Mouse (Mus musculus) CH12.LX (cell line): ENCODE measurements around the gene Ptbp3. TPM values are rescaled to one million over a fixed set of nuclear protein-coding genes. Genes with fewer than 3 reads are reported as not detected.
A peak's percentile ranks its signal among the peaks of the same experiment; 100 is the strongest.

Experiments
- DNase-seq: peaks from one replicate; pipeline ENCODE4 v3.0.0-alpha.2; 2013; ENCODE audit errors: extremely low read depth
- H3K27ac ChIP-seq: 2 replicates; pipeline ENCODE4 v1.5.1; 2012; ENCODE audit warnings: low read depth, mild to moderate bottlenecking, control low read depth, moderate library complexity; ENCODE audit not compliant: insufficient read depth
- H3K27me3 ChIP-seq: replicated peaks from 2 replicates; pipeline ENCODE3; 2012; ENCODE audit warnings: inconsistent platforms
- H3K36me3 ChIP-seq, 2 experiments: replicated peaks in 1 of 2; 2 replicates each; pipeline versions ENCODE3 to v1.6.1; 2012; ENCODE audit warnings: inconsistent platforms in 1 of 2, low read length in 1 of 2, mild to moderate bottlenecking in 1 of 2, mixed read lengths in 1 of 2, moderate library complexity in 1 of 2; ENCODE audit not compliant: control insufficient read depth in 1 of 2, insufficient read depth in 1 of 2
- H3K4me1 ChIP-seq, 2 experiments: 2 replicates each; pipeline ENCODE4 v1.6.1; 2012; ENCODE audit warnings: inconsistent platforms in 1 of 2, moderate library complexity in 1 of 2; ENCODE audit not compliant: insufficient read depth in 2 of 2, control insufficient read depth in 1 of 2
- H3K4me2 ChIP-seq: 2 replicates; pipeline ENCODE4 v1.6.1; 2012; ENCODE audit warnings: low read depth, mild to moderate bottlenecking, control low read depth; ENCODE audit not compliant: poor library complexity, insufficient read depth, severe bottlenecking
- H3K4me3 ChIP-seq, 3 experiments: fragments of 150-350 bp in 1 of 3; sonication (generic) in 1 of 3; replicated peaks in 1 of 3; 2 replicates each; pipeline versions ENCODE3 to v1.5.1; 2011 to 2012; ENCODE audit warnings: low read depth in 2 of 3, low read length in 2 of 3, mild to moderate bottlenecking in 2 of 3, moderate library complexity in 2 of 3, control low read depth in 1 of 3, improper control_type of control experiment in 1 of 3, inconsistent platforms in 1 of 3, mixed read lengths in 1 of 3; ENCODE audit not compliant: poor library complexity in 1 of 3
- H3K79me2 ChIP-seq: replicated peaks from 2 replicates; pipeline ENCODE4 v1.6.1; 2012; ENCODE audit warnings: mild to moderate bottlenecking, moderate library complexity; ENCODE audit not compliant: control insufficient read depth, poor library complexity, insufficient read depth, severe bottlenecking; ENCODE audit errors: extremely low read depth
- H3K9ac ChIP-seq: 2 replicates; pipeline ENCODE4 v1.6.1; 2012; ENCODE audit warnings: low read depth, mild to moderate bottlenecking, control low read depth, moderate library complexity; ENCODE audit not compliant: insufficient read depth
- H3K9me3 ChIP-seq: replicated peaks from 2 replicates; pipeline ENCODE3; 2012; ENCODE audit warnings: low read length, inconsistent platforms, mixed read lengths
- CHD2 ChIP-seq: IDR thresholded peaks from 2 replicates; pipeline ENCODE4 v1.6.1; 2011; ENCODE audit warnings: low read length, improper control_type of control experiment
- CTCF ChIP-seq, 2 experiments: IDR thresholded peaks in 1 of 2; conservative IDR thresholded peaks in 1 of 2; 2 replicates each; pipeline ENCODE4 v1.5.1; 2011 to 2012; ENCODE audit warnings: low read depth in 2 of 2, low read length in 2 of 2, improper control_type of control experiment in 1 of 2, inconsistent platforms in 1 of 2, mild to moderate bottlenecking in 1 of 2, moderate library complexity in 1 of 2
- EP300 ChIP-seq: IDR thresholded peaks from 2 replicates; pipeline ENCODE4 v1.6.1; 2011; ENCODE audit warnings: low read length, improper control_type of control experiment
- IRF4 ChIP-seq: IDR thresholded peaks from 2 replicates; pipeline ENCODE4 v1.6.1; 2014; ENCODE audit warnings: low read depth, mild to moderate bottlenecking, inconsistent platforms, low read length, improper control_type of control experiment
- JUN ChIP-seq: IDR thresholded peaks from 2 replicates; pipeline ENCODE4 v1.6.1; 2011; ENCODE audit warnings: low read depth, mild to moderate bottlenecking, low read length, improper control_type of control experiment, moderate library complexity; ENCODE audit not compliant: insufficient read depth
- JUND ChIP-seq: conservative IDR thresholded peaks from 2 replicates; pipeline ENCODE4 v1.6.1; 2011; ENCODE audit warnings: low read depth, low read length, improper control_type of control experiment
- MAFK ChIP-seq: IDR thresholded peaks from 2 replicates; pipeline ENCODE4 v1.6.1; 2011; ENCODE audit warnings: low read length, improper control_type of control experiment; ENCODE audit not compliant: insufficient replicate concordance
- MXI1 ChIP-seq: IDR thresholded peaks from 2 replicates; pipeline ENCODE4 v1.6.1; 2011; ENCODE audit warnings: mild to moderate bottlenecking, low read depth, low read length, improper control_type of control experiment
- NELFE ChIP-seq: IDR thresholded peaks from 2 replicates; pipeline ENCODE4 v1.6.1; 2011; ENCODE audit warnings: low read depth, low read length, improper control_type of control experiment
- NRF1 ChIP-seq: IDR thresholded peaks from 2 replicates; pipeline ENCODE4 v1.6.1; 2014; ENCODE audit warnings: low read depth, mild to moderate bottlenecking, inconsistent platforms, low read length, improper control_type of control experiment, moderate library complexity
- PAX5 ChIP-seq: IDR thresholded peaks from 2 replicates; pipeline ENCODE4 v1.6.1; 2012; ENCODE audit warnings: low read length, inconsistent platforms, mixed read lengths
- POLR2A ChIP-seq: IDR thresholded peaks from 2 replicates; pipeline ENCODE4 v1.6.1; 2011; ENCODE audit warnings: low read depth, mild to moderate bottlenecking, improper control_type of control experiment, low read length
- RCOR1 ChIP-seq: conservative IDR thresholded peaks from 2 replicates; pipeline ENCODE4 v1.6.1; 2012; ENCODE audit warnings: low read depth, mild to moderate bottlenecking, inconsistent platforms, low read length, improper control_type of control experiment
- SIN3A ChIP-seq: IDR thresholded peaks from 2 replicates; pipeline ENCODE4 v1.6.1; 2012; ENCODE audit warnings: low read length, improper control_type of control experiment, inconsistent platforms
- SMC3 ChIP-seq: IDR thresholded peaks from 2 replicates; pipeline ENCODE4 v1.6.1; 2011; ENCODE audit warnings: low read depth, low read length, improper control_type of control experiment
- USF1 ChIP-seq: IDR thresholded peaks from 2 replicates; pipeline ENCODE4 v1.6.1; 2014; ENCODE audit warnings: low read depth, mild to moderate bottlenecking, inconsistent platforms, low read length, improper control_type of control experiment
- USF2 ChIP-seq: conservative IDR thresholded peaks from 2 replicates; pipeline ENCODE4 v1.6.1; 2011; ENCODE audit warnings: low read depth, low read length, improper control_type of control experiment
- dilution Hi-C: fragments of 300-500 bp; cut with MboI; formaldehyde crosslinking; loops from 2 replicates; pipeline ENCODE4 v1.14.3; 2020; ENCODE audit warnings: low sequenced_read_pairs; ENCODE audit not compliant: extremely low pct_unique_long_range_greater_than_20kb, extremely low pct_ligation_motif_present
- in situ Hi-C: fragments of 300-500 bp; cut with MboI; formaldehyde crosslinking; loops from 3 replicates; pipeline ENCODE4 v1.14.3; 2019; ENCODE audit warnings: low sequenced_read_pairs, low pct_ligation_motif_present, low pct_unique_long_range_greater_than_20kb, mixed read lengths
- polyA plus RNA-seq: library from polyadenylated mRNA; unstranded; fragments of >175 nt; gene quantifications from 2 replicates; pipeline ENCODE4 v1.2.1, GENCODE M21; 2012; ENCODE audit warnings: low read depth; ENCODE audit not compliant: insufficient read length
- total RNA-seq, 2 experiments: library from RNA; depleted of rRNA; stranded (reverse); fragments of 300-350 nt in 1 of 2; fragments of >200 nt in 1 of 2; gene quantifications; 2 replicates each; pipeline ENCODE4 v1.2.3; 2012 to 2014

Gene Ptbp3
- total and polyA plus RNA-seq, 3 experiments = 45.2 to 81.4 (median 48.1) TPM

- H3K9me3 ChIP-seq = peaks cover 5% of the 10 kb centered on the region
- no peak overlapping the region for H3K4me2 ChIP-seq
- peak; percentile 6 for DNase-seq
- no peaks in the 10 kb centered on the region for H3K36me3 ChIP-seq
- peaks cover 16 to 37% of the 10 kb centered on the region in 2 experiments for H3K4me1 ChIP-seq
- no peaks in the 10 kb centered on the region for H3K27me3 ChIP-seq
- no peak overlapping the region for H3K9ac ChIP-seq
- in situ Hi-C loops (no loop called here), dilution Hi-C loops (no loop called here)
- no peaks in the 10 kb centered on the region for H3K79me2 ChIP-seq
- H3K27ac ChIP-seq = no peak overlapping the region
- TF ChIP-seq IRF4 (0 out of 2 replicates have a peak, but pooled peaks have one; percentile 11), POLR2A (no peak), MXI1 (no peak), MAFK (peak; percentile 90), EP300 (0 out of 2 replicates have a peak, but pooled peaks have one; percentile 14), JUND (no peak)
- TF ChIP-seq, all 38 proteins: peak for 3
- no peak overlapping the region for H3K4me3 ChIP-seq
Observed at GRCm38 (mm10) chr4:59450234-59450854, 98.8 kb downstream of the Ptbp3 start.

DNA sequence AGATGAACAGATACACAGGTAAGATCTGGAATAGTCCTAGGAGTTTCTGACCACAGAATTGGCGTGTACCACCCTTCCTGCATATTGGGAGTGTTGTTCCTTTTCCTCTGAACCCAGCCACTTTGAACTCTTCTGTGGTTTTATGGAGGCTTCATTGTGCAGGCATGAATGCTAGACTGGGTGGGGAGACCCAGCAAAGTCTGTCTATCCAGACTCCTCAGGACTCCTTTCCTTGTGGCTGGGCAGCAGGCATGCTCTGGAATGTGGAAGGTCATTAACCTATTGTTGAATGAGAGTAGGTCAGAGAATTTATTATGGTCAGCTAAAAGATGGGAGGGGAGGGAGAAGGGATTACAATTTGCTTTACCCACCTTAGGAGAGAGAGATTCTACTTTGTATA, 101.9 kb downstream of the Ptbp3 start:
- no peak for DNase-seq
- in situ Hi-C loops (no loop called here), dilution Hi-C loops (no loop called here)
- Histone ChIP-seq H3K4me3 (no peak overlapping the region), H3K9me3 (peaks cover 5% of the 10 kb centered on the region), H3K4me2 (no peak overlapping the region), H3K36me3 (no peaks in the 10 kb centered on the region), H3K9ac (no peak overlapping the region), H3K79me2 (no peaks in the 10 kb centered on the region), H3K27ac (no peak overlapping the region), H3K4me1 (peaks cover 15 to 47% of the 10 kb centered on the region in 2 experiments), H3K27me3 (no peaks in the 10 kb centered on the region)
- no peak for TF ChIP-seq EP300
- TF ChIP-seq NELFE = no peak
- no peak for TF ChIP-seq SIN3A
- no peak for TF ChIP-seq JUN
- no peak for TF ChIP-seq PAX5
- no peak for TF ChIP-seq CTCF (conservative IDR thresholded peaks at IDR 0.05 in 1 of 2, IDR thresholded peaks at IDR 0.05 in 1 of 2; ENCODE audit: low read depth in 2 of 2, low read length in 2 of 2)
- no peak for TF ChIP-seq JUND
- no peak for TF ChIP-seq MXI1
- no peak for TF ChIP-seq RCOR1
- no peak for TF ChIP-seq NRF1
- no peak for TF ChIP-seq USF1
- TF ChIP-seq USF2 = no peak
- TF ChIP-seq CHD2 = no peak
- no peak for TF ChIP-seq SMC3
